Mouse (Mus musculus) kidney, embryonic 16.5 days (tissue): ENCODE measurements around the gene Tle2. TPM values are rescaled to one million over a fixed set of nuclear protein-coding genes. Genes with fewer than 3 reads are reported as not detected.
A peak's percentile ranks its signal among the peaks of the same experiment; 100 is the strongest.

Experiments used
- ATAC-seq: fragments of 200-750 bp; cut with Nextera tagmentation; 2 replicates; pipeline ENCODE4 v1.8.0; 2017; ENCODE audit warnings: moderate TSS enrichment; ENCODE audit not compliant: low FRiP score, low TSS enrichment
- H3K27ac ChIP-seq: fragments of 300-500 bp; sonication (generic); 2 replicates; pipeline ENCODE4 v1.5.1; 2014; ENCODE audit warnings: low read length
- H3K27me3 ChIP-seq: fragments of 300-500 bp; sonication (generic); 2 replicates; pipeline ENCODE4 v1.6.1; 2014; ENCODE audit warnings: low read length, control low read depth, mixed read lengths; ENCODE audit not compliant: insufficient read depth
- H3K36me3 ChIP-seq: fragments of 300-500 bp; sonication (generic); 2 replicates; pipeline ENCODE4 v1.6.1; 2014; ENCODE audit warnings: low read length, control low read depth, mixed read lengths; ENCODE audit not compliant: insufficient read depth
- H3K4me1 ChIP-seq: fragments of 300-500 bp; sonication (generic); 2 replicates; pipeline ENCODE4 v1.6.1; 2014; ENCODE audit warnings: low read length, control low read depth, mixed read lengths; ENCODE audit not compliant: insufficient read depth
- H3K4me2 ChIP-seq: fragments of 300-500 bp; sonication (generic); replicated peaks from 2 replicates; pipeline ENCODE4 v1.6.1; 2014; ENCODE audit warnings: low read depth, low read length
- H3K4me3 ChIP-seq: fragments of 300-500 bp; sonication (generic); 2 replicates; pipeline ENCODE4 v1.5.1; 2014; ENCODE audit warnings: mild to moderate bottlenecking, low read length
- H3K9ac ChIP-seq: fragments of 300-500 bp; sonication (generic); replicated peaks from 2 replicates; pipeline ENCODE4 v1.6.1; 2014; ENCODE audit warnings: low read length
- H3K9me3 ChIP-seq: fragments of 300-500 bp; sonication (generic); 2 replicates; pipeline ENCODE4 v1.6.1; 2016; ENCODE audit warnings: low read length, control low read depth
- WGBS: fragments of 180-500 bp; shearing (Covaris S2); extraction: QIAGEN DNeasy Blood & Tissue Kit; methylation state at CpG from one replicate; pipeline ENCODE4 v1.1.7; 2014; 5-methylcytosine and 5-hydroxymethylcytosine counted together
- polyA plus RNA-seq: library from polyadenylated mRNA; unstranded; fragments of >200 nt; fragmentation: Nextera tagmentation; extraction: Ambion mirVana; gene quantifications from 2 replicates; pipeline ENCODE4 v1.2.1, GENCODE M21; 2015

The Tle2 gene
- polyA plus RNA-seq, 1 experiment from 2014 or later: 41.0 TPM

DNA sequence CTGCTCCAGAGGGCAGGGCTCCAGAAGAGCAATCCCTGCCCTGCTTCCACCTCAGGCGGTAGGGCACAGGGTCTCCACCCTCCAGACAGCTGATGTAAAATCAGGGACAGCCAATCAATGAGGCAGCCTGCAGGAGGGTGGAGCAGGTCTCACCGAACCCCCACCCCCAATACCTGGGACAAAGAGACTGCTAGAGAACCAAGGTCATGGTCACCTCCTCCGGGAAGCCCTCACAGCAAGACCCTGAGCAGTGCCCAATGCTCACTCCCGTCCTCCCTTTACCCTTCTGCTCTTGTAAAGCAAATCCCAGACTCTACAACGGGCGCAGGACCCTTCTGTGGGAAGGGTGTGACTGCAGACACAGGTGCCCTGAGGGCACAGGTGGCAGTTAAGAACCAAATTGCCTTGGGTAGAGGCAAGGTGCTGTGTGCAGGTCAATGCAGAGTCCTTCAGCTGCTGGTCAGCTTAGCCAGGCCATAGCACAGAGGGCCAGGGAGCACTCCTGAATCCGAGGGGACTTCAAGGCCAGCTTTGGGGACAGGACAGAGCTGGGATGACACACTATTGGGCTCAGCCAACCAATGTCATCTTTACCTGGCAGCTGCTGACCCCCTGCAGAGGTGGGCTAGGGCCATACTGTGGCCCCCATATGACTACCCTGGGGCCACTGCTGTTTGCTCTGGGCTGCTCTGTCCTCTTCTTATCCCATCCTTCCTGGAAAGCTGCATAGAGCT is 31.5 kb upstream of the Tle2 start:
- Histone ChIP-seq H3K9ac (peak overlapping the region; percentile 92), H3K9me3 (no peaks in the 10 kb centered on the region), H3K4me2 (peak overlapping the region; percentile 87), H3K4me3 (peak overlapping the region; percentile 70), H3K27ac (no peak overlapping the region), H3K27me3 (no peaks in the 10 kb centered on the region), H3K36me3 (no peaks in the 10 kb centered on the region), H3K4me1 (peaks cover 32% of the 10 kb centered on the region)
- WGBS: 68% methylated on average over 7 of the region's 7 CpGs
- ATAC-seq: no peak

DNA sequence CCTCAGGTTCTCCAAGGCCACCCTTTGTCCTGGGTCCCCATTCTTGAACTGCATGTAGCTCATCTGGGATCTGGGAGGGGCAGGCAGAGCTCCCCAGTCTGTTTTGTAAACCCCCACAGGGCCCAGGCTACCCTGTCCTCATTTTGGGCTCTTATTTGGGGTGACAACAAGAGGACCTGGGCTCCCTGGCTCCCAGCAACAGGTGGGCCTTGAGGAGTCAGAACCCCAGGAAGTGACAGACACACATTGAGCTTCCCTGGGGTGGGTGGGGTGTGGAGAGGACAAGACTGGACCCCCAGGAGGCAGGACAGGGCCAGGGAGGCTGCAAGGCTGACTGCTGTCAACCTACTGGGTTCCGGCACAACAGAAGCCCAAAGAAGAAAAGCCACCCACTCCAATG is 30.7 kb upstream of the Tle2 start:
- 78% methylated on average over 1 of the region's 1 CpGs for WGBS

GRCm38 (mm10) chr10:81544296-81545160 is 29.8 kb upstream of the Tle2 start:
- Histone ChIP-seq H3K4me2 (peak overlapping the region; percentile 87), H3K27me3 (no peaks in the 10 kb centered on the region), H3K4me1 (peaks cover 32% of the 10 kb centered on the region), H3K27ac (peak overlapping the region; percentile 73; the same call in 1 of the 2 replicates), H3K9me3 (no peaks in the 10 kb centered on the region), H3K36me3 (no peaks in the 10 kb centered on the region), H3K4me3 (peak overlapping the region; percentile 70), H3K9ac (peak overlapping the region; percentile 92)
- under 1% methylated on average over 86 of the region's 93 CpGs for WGBS
- peak; percentile 52; the same call in 1 of the 2 replicates for ATAC-seq

More for the DNA sequence above, 30.7 kb upstream of the Tle2 start:
- Histone ChIP-seq H3K9me3 (no peaks in the 10 kb centered on the region), H3K4me2 (peak overlapping the region; percentile 87), H3K4me3 (peak overlapping the region; percentile 70), H3K36me3 (no peaks in the 10 kb centered on the region), H3K9ac (peak overlapping the region; percentile 92), H3K4me1 (peaks cover 32% of the 10 kb centered on the region), H3K27ac (no peak overlapping the region), H3K27me3 (no peaks in the 10 kb centered on the region)
- ATAC-seq: no peak

- Histone ChIP-seq H3K4me1 (peaks cover 32% of the 10 kb centered on the region), H3K36me3 (no peaks in the 10 kb centered on the region), H3K27ac (peak within 1 kb of the TSS; percentile 92), H3K27me3 (no peaks in the 10 kb centered on the region), H3K9ac (peak within 1 kb of the TSS; percentile 92), H3K4me3 (peak within 1 kb of the TSS; percentile 70), H3K9me3 (no peaks in the 10 kb centered on the region), H3K4me2 (peak within 1 kb of the TSS; percentile 87)
- ATAC-seq: peak; percentile 96
- under 1% methylated on average over 53 of the region's 59 CpGs for WGBS
These were observed 29.1 kb upstream of the Tle2 start, which contains the start of gene Gna11 for GRCm38 (mm10) chr10:81545161-81545747. Gna11 (minus strand) TSS chr10:81545190.

- H3K27ac ChIP-seq: no peak overlapping the region
These were observed 28.0 kb upstream of the Tle2 start for GRCm38 (mm10) chr10:81546332-81546731.

GRCm38 (mm10) chr10:81546788-81547571 is 27.4 kb upstream of the Tle2 start:
- WGBS: 90% methylated on average over 13 of the region's 13 CpGs
- peaks cover 34% of the 10 kb centered on the region for H3K4me1 ChIP-seq
- H3K36me3 ChIP-seq: no peaks in the 10 kb centered on the region
- H3K4me3 ChIP-seq: no peak overlapping the region
- H3K9ac ChIP-seq: peak overlapping the region; percentile 31; the same call in 1 of the 2 replicates
- no peaks in the 10 kb centered on the region for H3K9me3 ChIP-seq
- ATAC-seq: no peak
- H3K27me3 ChIP-seq: no peaks in the 10 kb centered on the region
- no peak overlapping the region for H3K27ac ChIP-seq
- no peak overlapping the region for H3K4me2 ChIP-seq

More at GRCm38 (mm10) chr10:81546332-81546731, 28.0 kb upstream of the Tle2 start:
- Histone ChIP-seq H3K27me3 (no peaks in the 10 kb centered on the region), H3K36me3 (no peaks in the 10 kb centered on the region), H3K9me3 (no peaks in the 10 kb centered on the region), H3K4me1 (peaks cover 34% of the 10 kb centered on the region), H3K4me2 (no peak overlapping the region), H3K9ac (peak overlapping the region; percentile 31; the same call in 1 of the 2 replicates), H3K4me3 (no peak overlapping the region)
- ATAC-seq: no peak
- WGBS: 80% methylated on average over 5 of the region's 5 CpGs

DNA sequence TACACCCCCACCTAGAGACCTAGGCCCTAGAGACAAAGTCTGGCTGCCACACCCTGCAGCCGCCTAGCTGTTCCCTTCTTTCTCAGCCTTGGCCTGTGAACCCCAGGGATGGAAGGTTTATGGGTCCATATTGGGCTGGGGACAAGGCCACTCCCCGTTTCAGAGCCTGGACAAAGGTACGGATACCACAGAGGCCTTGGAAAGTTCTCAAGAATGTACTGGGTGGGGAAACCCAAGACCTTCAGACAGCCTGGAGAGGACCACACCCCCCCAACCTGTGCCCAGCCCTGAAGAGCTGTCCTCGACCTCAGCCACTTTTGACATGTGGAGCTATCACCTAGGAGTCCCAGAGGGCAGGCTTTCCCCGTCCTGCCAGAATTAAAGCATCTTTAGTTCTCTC is 25.4 kb upstream of the Tle2 start:
- H3K27ac ChIP-seq: no peak overlapping the region
- no peak for ATAC-seq
- no peaks in the 10 kb centered on the region for H3K36me3 ChIP-seq
- no peak overlapping the region for H3K4me2 ChIP-seq
- peaks cover 14% of the 10 kb centered on the region for H3K4me1 ChIP-seq
- H3K9me3 ChIP-seq: peaks cover 4% of the 10 kb centered on the region; the same call in 1 of the 2 replicates
- 70% methylated on average over 5 of the region's 5 CpGs for WGBS
- no peak overlapping the region for H3K4me3 ChIP-seq
- H3K9ac ChIP-seq: no peak overlapping the region
- no peaks in the 10 kb centered on the region for H3K27me3 ChIP-seq

GRCm38 (mm10) chr10:81550257-81550656 is 24.1 kb upstream of the Tle2 start:
- Histone ChIP-seq H3K27me3 (no peaks in the 10 kb centered on the region), H3K4me1 (peaks cover 11% of the 10 kb centered on the region), H3K4me2 (no peak overlapping the region), H3K9me3 (peaks cover 4% of the 10 kb centered on the region; the same call in 1 of the 2 replicates), H3K4me3 (no peak overlapping the region), H3K9ac (no peak overlapping the region), H3K27ac (no peak overlapping the region), H3K36me3 (no peaks in the 10 kb centered on the region)
- no peak for ATAC-seq
- WGBS: 11% methylated on average over 7 of the region's 7 CpGs

DNA sequence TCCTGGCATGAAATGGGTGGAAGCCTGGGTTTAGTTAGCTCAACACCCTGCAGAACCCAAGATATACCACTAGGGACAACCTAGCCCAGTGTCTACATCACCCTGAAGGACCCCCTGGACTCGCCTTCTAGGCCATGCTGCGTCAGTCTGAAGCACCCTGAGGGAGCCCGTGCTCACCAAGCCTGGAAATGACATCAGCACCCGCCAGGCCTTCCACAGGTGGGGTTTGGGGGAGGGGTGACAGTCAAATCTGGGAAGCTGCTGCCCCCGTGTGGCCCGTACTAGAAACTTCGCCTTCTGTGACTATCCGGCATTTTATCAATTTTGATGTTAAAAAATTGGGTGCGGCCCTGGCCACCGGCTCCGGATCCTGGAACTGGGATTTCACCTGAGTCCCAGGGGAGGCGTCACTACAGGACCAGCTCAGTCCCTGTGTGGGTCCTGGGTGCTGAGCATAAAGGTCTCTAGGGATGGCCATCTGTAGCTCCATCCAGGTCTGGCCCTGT is 22.7 kb upstream of the Tle2 start:
- H3K4me2 ChIP-seq: no peak overlapping the region; the same call in 1 of the 2 replicates
- H3K4me3 ChIP-seq: no peak overlapping the region
- peak overlapping the region; percentile 44; the same call in 1 of the 2 replicates for H3K9ac ChIP-seq
- H3K9me3 ChIP-seq: peaks cover 4% of the 10 kb centered on the region; the same call in 1 of the 2 replicates
- peaks cover 7% of the 10 kb centered on the region for H3K4me1 ChIP-seq
- WGBS: 4% methylated on average over 12 of the region's 12 CpGs
- H3K36me3 ChIP-seq: no peaks in the 10 kb centered on the region
- peak; percentile 91 for ATAC-seq
- H3K27me3 ChIP-seq: no peaks in the 10 kb centered on the region
- H3K27ac ChIP-seq: peak overlapping the region; percentile 68; the same call in 1 of the 2 replicates
